Mouse (Mus musculus) lung, postnatal 4 days (tissue): Measurements from ENCODE around the gene Camk1g.

Experiments used
- DNase-seq, 2 experiments: peaks; one replicate each; pipeline ENCODE4 v3.0.0; 2021

The Camk1g gene

GRCm38 (mm10) chr1:193370096-193370495, at the start of gene Camk1g:
Gene Camk1g (minus strand): TSS chr1:193370298.
- peak in 1 of 2 experiments; percentile 31 for DNase-seq

GRCm38 (mm10) chr1:193419168-193419567, 49.1 kb upstream of the Camk1g start:
- no peak for DNase-seq

- DNase-seq: no peak
Measured at GRCm38 (mm10) chr1:193418656-193419055, 48.6 kb upstream of the Camk1g start.

GRCm38 (mm10) chr1:193414067-193414466, 44.0 kb upstream of the Camk1g start:
- no peak for DNase-seq

GRCm38 (mm10) chr1:193413368-193414000, 43.4 kb upstream of the Camk1g start:
- DNase-seq: no peak

GRCm38 (mm10) chr1:193407487-193407886, 37.4 kb upstream of the Camk1g start:
- peak in 1 of 2 experiments; percentile 56 for DNase-seq

GRCm38 (mm10) chr1:193406059-193406642, 36.1 kb upstream of the Camk1g start:
- no peak for DNase-seq

GRCm38 (mm10) chr1:193401695-193402094, 31.6 kb upstream of the Camk1g start:
- no peak for DNase-seq

- no peak for DNase-seq
Measured at GRCm38 (mm10) chr1:193400348-193400747, 30.2 kb upstream of the Camk1g start.

GRCm38 (mm10) chr1:193398728-193399437, 28.8 kb upstream of the Camk1g start:
- DNase-seq: no peak

- no peak for DNase-seq
Measured at GRCm38 (mm10) chr1:193397109-193397508, 27.0 kb upstream of the Camk1g start.

- no peak for DNase-seq
Measured at GRCm38 (mm10) chr1:193392266-193392665, 22.2 kb upstream of the Camk1g start.

GRCm38 (mm10) chr1:193390004-193390403, 19.9 kb upstream of the Camk1g start:
- DNase-seq: no peak

GRCm38 (mm10) chr1:193389505-193389904, 19.4 kb upstream of the Camk1g start:
- peak in 1 of 2 experiments; percentile 34 for DNase-seq

- DNase-seq: no peak
Measured at GRCm38 (mm10) chr1:193387241-193387640, 17.1 kb upstream of the Camk1g start.

- peak; percentile 86 to 89 for DNase-seq
Measured at GRCm38 (mm10) chr1:193386136-193386535, 16.0 kb upstream of the Camk1g start.

- peak; percentile 50 to 61 for DNase-seq
Measured at GRCm38 (mm10) chr1:193382841-193383462, 12.9 kb upstream of the Camk1g start.

GRCm38 (mm10) chr1:193382435-193382834, 12.3 kb upstream of the Camk1g start:
- peak; percentile 59 to 73 for DNase-seq

GRCm38 (mm10) chr1:193381597-193382404, 11.7 kb upstream of the Camk1g start:
- peak in 1 of 2 experiments; percentile 26 for DNase-seq

GRCm38 (mm10) chr1:193380877-193381276, 10.8 kb upstream of the Camk1g start:
- DNase-seq: no peak

GRCm38 (mm10) chr1:193379634-193380033, 9.5 kb upstream of the Camk1g start:
- no peak for DNase-seq

- peak; percentile 45 to 67 for DNase-seq
Measured at GRCm38 (mm10) chr1:193376478-193377134, 6.5 kb upstream of the Camk1g start.
